Mouse (Mus musculus) left cerebral cortex, adult 11 months (tissue): ENCODE data around the gene Vmn1r72.
A peak's percentile ranks its signal among the peaks of the same experiment; 100 is the strongest.
"Not testable (repeated sequence)": the region's sequence is repeated elsewhere in the genome, so short reads cannot be mapped to it uniquely, and the experiment has no call there.

ENCODE experiments used
- DNase-seq: peaks from one replicate; pipeline ENCODE4 v3.0.0; 2022; ENCODE audit warnings: low spot score

Vmn1r72 gene

GRCm38 (mm10) chr7:11680047-11680446 lies at the start of gene Vmn1r72:
Gene Vmn1r72 (minus strand): TSS chr7:11680147.
- DNase-seq = not testable (repeated sequence)

- DNase-seq = peak; percentile 0
Measured at GRCm38 (mm10) chr7:11617082-11617481, 62.9 kb downstream of the Vmn1r72 start.
